Mouse (Mus musculus) cerebellum, adult (tissue): ENCODE measurements around the gene Arhgap42.

ENCODE experiments used
- ATAC-seq: cut with Nextera tagmentation; 2 replicates; pipeline ENCODE4 v1.9.2; 2017; ENCODE audit warnings: mild to moderate bottlenecking, moderate library complexity, mixed read lengths; ENCODE audit not compliant: insufficient number of reproducible peaks, low FRiP score, low TSS enrichment

Gene Arhgap42

GRCm38 (mm10) chr9:9238438-9239391 lies at the start of gene Arhgap42:
Gene Arhgap42, minus strand, starts transcription at chr9:9239101.
- ATAC-seq: peak; percentile 58

- ATAC-seq: no peak
Observed at GRCm38 (mm10) chr9:9288140-9288539, 49.2 kb upstream of the Arhgap42 start.

- no peak for ATAC-seq
Observed at GRCm38 (mm10) chr9:9269305-9269704, 30.4 kb upstream of the Arhgap42 start.

- no peak for ATAC-seq
Observed at GRCm38 (mm10) chr9:9267606-9268601, 29.0 kb upstream of the Arhgap42 start.

- ATAC-seq: no peak
Observed at GRCm38 (mm10) chr9:9263543-9263942, 24.6 kb upstream of the Arhgap42 start.

DNA sequence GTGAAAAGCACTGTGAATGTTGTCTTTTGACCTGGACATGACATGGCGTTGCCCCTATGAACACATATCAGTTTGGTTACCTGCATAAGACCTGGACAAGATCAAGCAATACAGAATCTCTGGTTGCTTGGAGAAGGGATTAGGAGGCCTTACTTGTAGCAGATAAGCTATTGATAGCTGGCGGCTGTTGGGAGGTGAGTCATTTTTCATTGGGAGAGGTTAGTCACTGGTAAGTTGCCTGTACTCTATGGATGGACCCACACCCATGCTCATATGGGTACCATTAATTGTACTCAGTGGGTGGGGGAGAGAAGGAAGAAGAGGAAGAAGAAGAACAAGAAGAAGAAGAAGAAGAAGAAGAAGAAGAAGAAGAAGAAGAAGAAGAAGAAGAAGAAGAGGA lies 23.6 kb upstream of the Arhgap42 start:
- no peak for ATAC-seq

GRCm38 (mm10) chr9:9254764-9255163 lies 15.9 kb upstream of the Arhgap42 start:
- no peak for ATAC-seq

DNA sequence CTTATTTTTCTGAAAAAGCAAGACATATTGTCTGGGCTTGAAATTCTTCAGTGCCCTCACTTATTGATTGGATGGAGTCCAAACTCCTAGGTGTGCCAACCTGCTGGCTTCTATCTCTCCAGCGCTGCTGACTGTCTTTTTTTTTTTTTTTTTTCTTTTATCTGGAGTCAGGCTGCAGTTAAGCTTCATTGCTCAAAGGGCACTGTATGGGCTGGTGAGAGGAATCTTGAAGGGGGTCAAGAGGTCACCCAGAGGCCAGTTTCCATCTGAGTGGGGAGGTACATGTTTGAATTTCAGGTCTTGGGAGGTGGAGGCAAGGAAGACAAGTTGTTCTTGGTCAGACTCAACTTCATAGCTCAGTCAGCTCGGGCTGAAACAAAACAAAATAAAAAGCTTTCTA lies 9.6 kb upstream of the Arhgap42 start:
- ATAC-seq: no peak

DNA sequence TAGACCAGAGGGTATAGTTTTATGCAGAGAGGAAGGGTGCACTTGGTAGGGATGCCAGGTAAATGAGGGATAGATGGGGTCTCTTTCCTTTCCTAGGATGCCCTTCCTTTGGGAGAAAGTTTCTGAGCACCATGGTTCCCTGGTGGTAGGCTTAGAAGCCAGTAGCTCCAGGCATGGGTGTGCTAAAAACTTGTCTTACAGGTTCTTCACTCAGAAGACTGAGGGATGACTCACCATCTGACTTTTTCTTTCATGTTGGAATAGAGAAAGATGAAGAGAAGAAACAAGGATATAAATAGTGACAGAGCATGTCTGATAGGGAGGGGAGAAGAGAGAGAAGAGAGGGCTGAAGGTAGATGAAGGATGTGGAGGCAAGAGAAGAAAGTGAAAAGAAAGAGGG lies 7.1 kb upstream of the Arhgap42 start:
- ATAC-seq: no peak

DNA sequence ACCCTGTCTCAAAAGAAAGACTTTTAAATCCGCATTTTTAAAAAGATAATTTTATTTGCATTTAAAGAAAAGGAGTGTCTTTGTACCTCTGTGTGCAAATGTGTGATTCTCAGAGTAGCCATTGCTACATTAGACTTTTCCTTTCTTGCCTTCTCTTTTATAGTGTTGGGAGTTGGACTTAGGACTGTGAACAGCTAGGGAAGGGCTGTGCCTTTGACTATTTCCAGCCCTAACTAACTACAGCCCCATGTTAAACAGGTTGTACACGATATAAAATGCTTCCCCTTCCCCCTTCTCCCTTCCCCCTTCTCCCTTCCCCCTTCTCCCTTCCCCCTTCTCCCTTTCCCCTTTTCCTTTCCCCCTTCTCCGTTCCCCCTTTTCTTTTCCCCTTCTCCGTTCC lies 4.9 kb upstream of the Arhgap42 start:
- ATAC-seq: no peak

GRCm38 (mm10) chr9:9241202-9241795 lies 2.4 kb upstream of the Arhgap42 start:
- no peak for ATAC-seq

DNA sequence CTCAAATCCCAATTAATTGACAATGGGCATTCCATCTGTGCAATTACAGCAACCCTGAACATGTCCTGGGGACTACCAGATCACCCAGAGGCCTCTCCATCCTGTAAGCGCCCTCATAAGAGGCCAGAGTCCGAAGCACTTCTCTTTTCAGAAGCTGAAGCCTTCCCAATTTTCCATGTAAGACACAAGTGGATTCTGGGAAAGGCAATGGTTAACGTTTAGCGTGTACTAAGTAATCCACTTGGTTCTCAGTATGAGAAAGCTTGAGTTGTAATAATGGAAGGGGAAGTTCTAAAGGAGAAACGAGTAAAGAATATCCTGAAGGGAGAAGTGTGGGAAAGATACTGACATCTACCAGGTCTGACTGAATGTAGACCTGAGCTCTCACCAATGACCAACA lies 1.4 kb downstream of the Arhgap42 start:
- no peak for ATAC-seq

DNA sequence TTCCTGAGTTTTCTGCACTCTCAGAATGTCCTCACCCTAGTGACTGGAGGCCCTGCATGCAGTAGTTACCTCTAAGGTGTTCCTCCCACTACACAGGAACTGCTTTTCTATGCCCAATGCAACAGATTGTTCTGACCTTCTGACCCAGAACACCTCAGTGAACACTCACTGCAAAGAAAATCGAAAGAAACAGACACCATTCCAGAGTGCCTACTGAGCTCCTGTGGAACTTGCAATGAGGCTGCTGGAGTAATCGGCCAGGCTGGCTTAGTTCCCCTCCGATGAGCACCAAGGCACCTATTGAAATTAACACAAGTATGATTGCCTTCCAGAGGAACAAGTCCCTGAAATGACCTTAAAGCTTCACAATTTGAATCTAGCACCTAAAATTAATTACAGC lies 9.2 kb downstream of the Arhgap42 start:
- ATAC-seq: no peak

GRCm38 (mm10) chr9:9224837-9225236 lies 14.1 kb downstream of the Arhgap42 start:
- ATAC-seq: no peak

DNA sequence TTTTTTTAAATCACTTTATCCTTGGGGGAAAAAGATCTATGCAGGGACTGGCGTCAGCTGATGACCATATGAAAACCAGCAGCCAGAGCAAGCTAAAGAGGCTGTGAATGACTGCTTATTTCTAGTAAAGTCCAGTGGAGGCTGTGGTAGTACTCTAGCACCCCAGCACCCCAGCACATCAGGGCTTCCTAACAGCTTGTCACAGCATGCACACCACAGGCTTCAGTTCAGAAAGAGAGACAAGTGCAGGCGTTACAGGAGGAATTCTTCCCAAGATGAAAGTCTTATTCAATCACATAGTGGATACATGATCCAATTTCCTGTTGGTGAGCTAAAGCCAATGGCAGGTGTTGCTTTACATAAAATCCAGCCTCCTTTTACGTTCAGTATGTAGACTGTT lies 15.5 kb downstream of the Arhgap42 start:
- ATAC-seq: no peak

DNA sequence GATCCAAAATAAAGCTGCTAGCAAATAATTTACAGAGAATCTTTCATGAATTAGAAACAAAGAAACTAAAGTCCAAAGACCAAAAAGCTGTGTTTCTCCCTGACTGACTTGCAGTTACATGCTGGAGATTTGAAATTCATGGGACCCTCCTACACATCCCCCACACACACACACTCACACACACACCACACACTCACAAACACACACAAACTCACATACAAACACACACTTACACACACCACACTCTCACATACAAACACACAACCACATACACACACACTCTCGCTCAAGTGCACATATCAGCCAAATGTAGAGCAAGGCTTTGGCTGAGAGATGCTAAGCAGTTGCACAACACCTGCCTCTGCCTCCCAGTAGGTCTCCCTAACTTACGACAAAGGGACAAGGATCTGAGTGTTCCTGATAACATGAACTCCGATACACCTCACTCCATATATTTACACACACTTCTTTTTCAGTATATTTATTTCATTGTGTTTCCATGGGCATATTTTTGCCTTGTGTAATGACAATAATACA lies 16.9 kb downstream of the Arhgap42 start:
- no peak for ATAC-seq

- ATAC-seq: no peak
Observed at GRCm38 (mm10) chr9:9221185-9221584, 17.7 kb downstream of the Arhgap42 start.

GRCm38 (mm10) chr9:9218301-9218700 lies 20.6 kb downstream of the Arhgap42 start:
- ATAC-seq: no peak

- ATAC-seq: no peak
Observed at GRCm38 (mm10) chr9:9214849-9215248, 24.1 kb downstream of the Arhgap42 start.

DNA sequence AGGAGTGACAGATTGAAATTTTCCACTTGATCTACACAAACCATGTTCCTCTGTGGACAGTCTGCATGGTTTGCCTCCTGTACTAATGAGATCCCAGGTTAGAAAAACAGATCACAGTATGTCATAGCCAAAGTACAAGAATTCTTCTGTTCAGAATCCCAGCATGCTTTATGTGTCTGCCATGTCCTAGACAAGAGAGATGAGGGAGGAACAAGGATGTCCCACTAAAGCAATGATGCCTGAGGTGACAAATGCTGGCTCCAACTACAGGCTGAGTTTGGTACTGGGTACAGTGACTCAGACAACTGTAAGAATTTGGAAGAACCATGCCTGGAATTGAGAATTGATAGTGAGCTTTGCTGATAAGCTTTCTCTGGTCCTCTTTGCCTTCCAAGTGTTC lies 24.6 kb downstream of the Arhgap42 start:
- no peak for ATAC-seq
